Mouse (Mus musculus): ENCODE results near the gene Tfdp2.

Tfdp2 gene

DNA sequence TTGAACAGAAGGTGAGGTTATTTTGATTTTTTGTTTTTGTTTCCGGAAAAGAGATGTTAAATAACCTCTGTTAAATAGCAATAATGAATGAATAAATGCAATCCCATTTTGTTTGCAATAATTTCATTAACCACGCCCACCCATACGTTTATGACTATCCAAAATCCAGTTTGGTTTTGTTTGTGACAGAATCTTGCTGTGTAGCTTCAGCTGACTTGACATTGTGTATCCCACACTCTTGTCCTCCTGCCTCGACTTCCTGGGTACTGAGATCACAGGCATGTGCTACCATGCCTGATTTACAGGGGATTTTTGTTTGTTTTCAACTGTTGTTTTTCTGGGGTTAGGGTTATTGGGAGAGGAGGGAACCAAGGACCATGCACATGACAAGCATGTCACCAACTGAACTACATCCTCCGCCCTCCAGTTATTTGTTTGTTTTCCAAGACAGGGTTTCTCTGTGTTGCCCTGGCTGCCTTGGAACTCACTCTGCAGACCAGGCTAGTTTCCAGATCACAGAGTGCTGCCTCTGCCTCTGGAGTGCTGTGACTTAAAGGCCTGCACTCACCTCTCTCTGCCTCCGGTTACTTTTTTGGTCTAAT lies 169.3 kb downstream of the Tfdp2 start:
- no peak for DNase-seq (ENCODE audit: extremely low read depth, low read depth, low spot score)

DNA sequence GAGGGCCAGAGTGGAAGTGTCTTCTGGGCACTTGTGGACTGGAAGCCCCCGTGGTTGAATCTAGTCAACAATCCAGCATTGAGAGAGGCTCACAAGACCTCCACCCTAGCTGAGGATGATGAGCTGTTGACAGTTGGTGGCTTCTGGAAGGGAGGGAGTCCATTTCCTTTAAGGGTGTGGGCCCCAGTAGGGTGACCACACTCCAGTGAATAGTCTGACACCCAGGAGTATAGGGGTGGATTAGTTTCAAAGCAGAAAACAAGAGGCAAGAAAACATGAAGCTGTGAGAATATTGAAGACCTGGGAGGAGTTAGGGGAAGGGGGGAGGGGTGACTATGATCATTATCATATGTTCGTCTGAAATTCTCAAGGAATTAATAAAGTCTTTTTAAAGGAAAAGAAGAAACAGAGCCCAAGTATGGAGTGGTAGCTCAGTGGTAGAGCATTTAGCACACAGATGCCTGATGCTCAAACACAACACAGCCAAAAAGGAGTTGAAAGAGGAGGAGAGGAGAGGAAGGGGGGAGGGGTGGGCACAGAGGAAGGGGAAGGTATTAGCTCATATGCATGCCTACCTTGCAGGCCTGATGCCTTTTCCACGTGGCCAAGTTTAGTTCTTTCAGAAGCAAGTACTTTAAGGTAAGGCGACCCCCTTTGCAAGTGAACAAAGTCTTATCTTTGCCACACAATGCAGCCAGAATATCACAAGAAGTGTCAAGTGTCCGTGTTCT lies 173.7 kb downstream of the Tfdp2 start:
- no peak for DNase-seq (ENCODE audit: extremely low read depth, low read depth, low spot score)

DNA sequence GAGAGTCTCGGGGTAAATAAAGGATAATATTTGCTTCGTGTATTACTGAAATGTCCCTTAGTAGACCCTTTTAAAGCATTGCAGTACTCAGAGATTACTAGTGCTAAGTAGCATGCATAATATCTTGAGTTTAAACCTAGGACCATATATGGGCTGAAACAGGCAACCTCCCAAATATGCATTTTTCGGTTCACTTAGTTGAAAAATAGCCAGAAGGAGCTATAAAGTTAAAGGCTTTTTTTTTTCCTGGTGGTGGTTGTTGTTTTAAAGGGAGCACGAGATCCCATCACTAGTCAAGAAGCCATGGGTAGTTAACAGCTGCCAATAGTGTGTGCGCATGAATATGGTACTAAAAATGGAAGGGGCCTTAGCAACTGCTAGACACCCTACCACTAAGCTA lies 175.0 kb downstream of the Tfdp2 start:
- DNase-seq (ENCODE audit: extremely low read depth, low read depth, low spot score) = no peak
